Mouse (Mus musculus): ENCODE data around the gene Rab40b.
"Not testable (repeated sequence)": the region's sequence is repeated elsewhere in the genome, so short reads cannot be mapped to it uniquely, and the experiment has no call there.

Rab40b gene

GRCm38 (mm10) chr11:121368731-121369130, 19.3 kb downstream of the Rab40b start:
- DNase-seq (ENCODE audit: low spot score in 2 of 2): no peak

GRCm38 (mm10) chr11:121367170-121367707, 20.8 kb downstream of the Rab40b start:
- DNase-seq (ENCODE audit: low spot score in 2 of 2): no peak

- no peak for DNase-seq (ENCODE audit: low spot score in 2 of 2)
These were observed 25.8 kb downstream of the Rab40b start for GRCm38 (mm10) chr11:121362212-121362611.

- DNase-seq (ENCODE audit: low spot score in 2 of 2): peak; percentile 96 to 98
These were observed 33.9 kb downstream of the Rab40b start, which contains the start of gene Wdr45b for GRCm38 (mm10) chr11:121354091-121354707. TSS of gene Wdr45b (minus strand) at chr11:121354445.

- DNase-seq (ENCODE audit: low spot score in 2 of 2): peak in 1 of 2 experiments; percentile 32
These were observed 34.5 kb downstream of the Rab40b start for GRCm38 (mm10) chr11:121353326-121354090.

GRCm38 (mm10) chr11:121348727-121349126, 39.3 kb downstream of the Rab40b start:
- DNase-seq (ENCODE audit: low spot score in 2 of 2): not testable (repeated sequence)

GRCm38 (mm10) chr11:121348166-121348565, 39.9 kb downstream of the Rab40b start:
- DNase-seq (ENCODE audit: low spot score in 2 of 2): no peak

- DNase-seq (ENCODE audit: low spot score in 2 of 2): no peak
These were observed 41.0 kb downstream of the Rab40b start for GRCm38 (mm10) chr11:121347036-121347435.

GRCm38 (mm10) chr11:121342423-121342822, 45.6 kb downstream of the Rab40b start:
- DNase-seq (ENCODE audit: low spot score in 2 of 2): not testable (repeated sequence)

GRCm38 (mm10) chr11:121340287-121340686, 47.8 kb downstream of the Rab40b start:
- DNase-seq (ENCODE audit: low spot score in 2 of 2): no peak

GRCm38 (mm10) chr11:121339647-121340046, 48.4 kb downstream of the Rab40b start:
- DNase-seq (ENCODE audit: low spot score in 2 of 2): no peak

GRCm38 (mm10) chr11:121331641-121332040, 56.4 kb downstream of the Rab40b start:
- DNase-seq (ENCODE audit: low spot score in 2 of 2): no peak

- no peak for DNase-seq (ENCODE audit: low spot score in 2 of 2)
These were observed 59.4 kb downstream of the Rab40b start for GRCm38 (mm10) chr11:121328619-121329018.

GRCm38 (mm10) chr11:121328206-121328605, 59.8 kb downstream of the Rab40b start:
- no peak for DNase-seq (ENCODE audit: low spot score in 2 of 2)

GRCm38 (mm10) chr11:121326681-121327080, 61.4 kb downstream of the Rab40b start:
- no peak for DNase-seq (ENCODE audit: low spot score in 2 of 2)

GRCm38 (mm10) chr11:121326034-121326433, 62.0 kb downstream of the Rab40b start:
- no peak for DNase-seq (ENCODE audit: low spot score in 2 of 2)

- not testable (repeated sequence) for DNase-seq (ENCODE audit: low spot score in 2 of 2)
These were observed 80.3 kb downstream of the Rab40b start for GRCm38 (mm10) chr11:121307712-121308111.

- no peak for DNase-seq (ENCODE audit: low spot score in 2 of 2)
These were observed 81.4 kb downstream of the Rab40b start for GRCm38 (mm10) chr11:121306608-121307007.

Measured in frontal cortex, postnatal 14 days (tissue).